Mouse (Mus musculus) erythroid progenitor cell, adult 5-6 weeks (primary cell): Measurements from ENCODE around the gene Dlk1. TPM values are rescaled to one million over a fixed set of nuclear protein-coding genes. Genes with fewer than 3 reads are reported as not detected.
"Not testable (repeated sequence)": the region's sequence is repeated elsewhere in the genome, so short reads cannot be mapped to it uniquely, and the experiment has no call there.

Source experiments
- ATAC-seq: replicated peaks from 2 replicates; pipeline ENCODE4 v1.8.0; 2016; ENCODE audit warnings: moderate number of reproducible peaks, mild to moderate bottlenecking, moderate TSS enrichment, inconsistent platforms; ENCODE audit not compliant: poor library complexity, low FRiP score, severe bottlenecking
- total RNA-seq, 2 experiments: library from RNA; stranded (forward) in 1 of 2; stranded (reverse) in 1 of 2; fragments of 150-400 nt in 1 of 2; fragments of 186-747, 209-891 nt in 1 of 2; gene quantifications; 2 replicates each; pipeline versions ENCODE4 v1.2.3 to v1.2.4; 2015 to 2017; ENCODE audit warnings: low replicate concordance in 2 of 2

Dlk1 gene
- total RNA-seq, 2 experiments from 2014 or later = not detected

- not testable (repeated sequence) for ATAC-seq
These were observed 14.8 kb downstream of the Dlk1 start for GRCm38 (mm10) chr12:109467417-109467816.

- ATAC-seq = no peak
These were observed 17.2 kb downstream of the Dlk1 start for GRCm38 (mm10) chr12:109469793-109470192.

GRCm38 (mm10) chr12:109472627-109473026 lies 20.0 kb downstream of the Dlk1 start:
- no peak for ATAC-seq

- ATAC-seq = no peak
These were observed 21.0 kb downstream of the Dlk1 start for GRCm38 (mm10) chr12:109473575-109473976.

GRCm38 (mm10) chr12:109474187-109474606 lies 21.6 kb downstream of the Dlk1 start:
- no peak for ATAC-seq

GRCm38 (mm10) chr12:109475501-109475900 lies 22.9 kb downstream of the Dlk1 start:
- ATAC-seq = no peak

GRCm38 (mm10) chr12:109486525-109486924 lies 33.9 kb downstream of the Dlk1 start:
- not testable (repeated sequence) for ATAC-seq

- no peak for ATAC-seq
These were observed 39.1 kb downstream of the Dlk1 start for GRCm38 (mm10) chr12:109491701-109492100.

- ATAC-seq = no peak
These were observed 40.8 kb downstream of the Dlk1 start for GRCm38 (mm10) chr12:109493381-109493780.

- no peak for ATAC-seq
These were observed 42.5 kb downstream of the Dlk1 start for GRCm38 (mm10) chr12:109495016-109495644.

- ATAC-seq = no peak
These were observed 43.8 kb downstream of the Dlk1 start for GRCm38 (mm10) chr12:109496397-109496796.

- no peak for ATAC-seq
These were observed 48.4 kb downstream of the Dlk1 start for GRCm38 (mm10) chr12:109500992-109501391.

GRCm38 (mm10) chr12:109502360-109503040 lies 49.9 kb downstream of the Dlk1 start:
- no peak for ATAC-seq

GRCm38 (mm10) chr12:109507693-109508092 lies 55.1 kb downstream of the Dlk1 start:
- no peak for ATAC-seq

GRCm38 (mm10) chr12:109508495-109509454 lies 56.2 kb downstream of the Dlk1 start:
- no peak for ATAC-seq

GRCm38 (mm10) chr12:109509531-109510137 lies 57.0 kb downstream of the Dlk1 start:
- ATAC-seq = no peak

- ATAC-seq = no peak
These were observed 57.6 kb downstream of the Dlk1 start for GRCm38 (mm10) chr12:109510247-109510646.

- no peak for ATAC-seq
These were observed 58.8 kb downstream of the Dlk1 start for GRCm38 (mm10) chr12:109511456-109511855.

GRCm38 (mm10) chr12:109512151-109512907 lies 59.7 kb downstream of the Dlk1 start:
- no peak for ATAC-seq
